Mouse (Mus musculus) right cerebral cortex, postnatal 10 days (tissue): ENCODE data around the gene Msi2.
A peak's percentile ranks its signal among the peaks of the same experiment; 100 is the strongest.

ENCODE experiments used
- DNase-seq, 2 experiments: peaks; one replicate each; pipeline ENCODE4 v3.0.0; 2021; ENCODE audit warnings: low spot score in 2 of 2

Msi2 gene

DNA sequence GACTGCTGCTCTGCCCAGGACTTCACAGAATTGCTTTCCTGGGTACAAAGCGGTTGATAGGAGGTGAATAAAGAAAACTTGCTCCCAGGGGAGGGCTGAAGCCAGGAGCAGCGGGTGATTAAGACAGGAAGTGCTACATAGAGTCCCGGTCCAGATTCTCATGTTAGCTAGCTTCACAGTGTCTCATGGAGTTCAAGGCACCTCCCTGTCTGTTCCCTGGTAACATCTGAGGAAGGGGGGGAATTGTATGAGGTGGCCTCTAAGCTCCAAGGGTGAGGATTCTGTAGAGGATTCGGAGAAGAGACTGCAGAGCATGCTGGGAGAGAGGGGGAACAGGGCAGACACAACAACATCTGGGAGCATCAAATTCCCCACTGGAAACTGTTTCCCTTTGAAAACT, 233.2 kb downstream of the Msi2 start:
- no peak for DNase-seq

- no peak for DNase-seq
Observed at GRCm38 (mm10) chr11:88484047-88484446, 234.3 kb downstream of the Msi2 start.

GRCm38 (mm10) chr11:88482636-88483035, 235.7 kb downstream of the Msi2 start:
- peak; percentile 63 to 73 for DNase-seq

GRCm38 (mm10) chr11:88482236-88482635, 236.1 kb downstream of the Msi2 start:
- DNase-seq: peak; percentile 38 to 51

DNA sequence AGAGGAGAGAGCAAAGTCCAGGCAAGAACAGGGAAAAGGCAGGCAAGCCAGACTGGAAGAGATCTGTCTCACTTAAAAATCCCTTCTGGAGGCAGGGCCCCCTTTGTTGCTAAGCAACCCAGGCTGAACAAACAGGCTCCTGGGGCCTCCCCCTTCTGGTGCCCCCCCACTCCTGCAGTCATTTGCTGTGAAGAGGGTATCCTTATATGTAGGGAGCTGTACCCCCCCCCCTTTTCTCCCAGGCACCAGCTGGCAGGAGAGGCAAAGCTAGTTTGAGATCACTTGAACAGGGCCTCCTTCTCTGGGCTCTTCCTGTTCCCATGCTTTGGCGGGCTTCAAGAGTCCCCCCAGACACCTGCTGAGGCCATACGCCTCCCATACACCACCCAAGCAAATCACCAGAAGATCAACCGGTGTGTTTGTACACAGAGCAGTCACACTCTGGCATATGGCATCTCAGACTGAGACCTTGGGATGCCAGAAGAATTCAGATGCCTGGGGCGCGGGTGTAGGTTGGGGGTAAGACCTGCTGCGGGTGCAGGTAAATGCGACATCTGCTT, 236.6 kb downstream of the Msi2 start:
- peak; percentile 80 to 87 for DNase-seq

- no peak for DNase-seq
Observed at GRCm38 (mm10) chr11:88481092-88481601, 237.2 kb downstream of the Msi2 start.

GRCm38 (mm10) chr11:88479498-88479897, 238.8 kb downstream of the Msi2 start:
- DNase-seq: no peak

GRCm38 (mm10) chr11:88474889-88475440, 243.3 kb downstream of the Msi2 start:
- DNase-seq: peak in 1 of 2 experiments; percentile 34

- no peak for DNase-seq
Observed at GRCm38 (mm10) chr11:88472731-88473130, 245.6 kb downstream of the Msi2 start.

DNA sequence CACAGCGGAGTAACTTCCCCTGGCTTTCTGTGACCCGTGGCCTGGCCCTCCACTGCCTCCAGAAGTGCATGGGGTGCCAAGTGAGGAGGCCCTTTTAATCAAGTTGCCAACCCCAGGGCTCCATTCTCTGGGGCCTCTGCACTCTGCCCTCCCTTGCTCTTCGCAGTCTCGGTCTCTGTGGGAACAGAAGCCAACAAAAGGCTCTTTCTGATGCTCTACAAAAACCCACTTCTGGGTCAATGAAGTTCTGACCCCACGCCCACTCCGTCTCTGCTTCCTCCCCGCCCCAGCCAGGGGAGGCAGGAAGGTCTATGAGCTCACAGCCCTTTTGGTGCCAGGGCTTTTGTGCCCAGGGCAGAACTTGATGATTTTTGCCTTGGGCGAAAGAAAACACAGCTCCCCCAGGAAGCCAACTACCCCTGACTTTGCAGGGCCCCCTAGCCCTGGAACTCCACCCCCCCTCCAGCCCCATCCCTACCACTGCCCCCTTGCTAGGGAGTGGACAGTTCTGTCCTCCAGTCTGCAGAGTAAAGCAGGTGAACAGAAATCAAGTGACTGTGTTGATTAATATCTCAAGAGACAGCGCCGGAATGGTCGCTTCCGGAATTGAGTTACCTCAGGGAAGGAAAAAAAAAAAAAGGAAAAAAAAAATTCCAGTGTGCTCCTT, 246.2 kb downstream of the Msi2 start:
- peak; percentile 62 to 68 for DNase-seq

GRCm38 (mm10) chr11:88470599-88470998, 247.7 kb downstream of the Msi2 start:
- no peak for DNase-seq

DNA sequence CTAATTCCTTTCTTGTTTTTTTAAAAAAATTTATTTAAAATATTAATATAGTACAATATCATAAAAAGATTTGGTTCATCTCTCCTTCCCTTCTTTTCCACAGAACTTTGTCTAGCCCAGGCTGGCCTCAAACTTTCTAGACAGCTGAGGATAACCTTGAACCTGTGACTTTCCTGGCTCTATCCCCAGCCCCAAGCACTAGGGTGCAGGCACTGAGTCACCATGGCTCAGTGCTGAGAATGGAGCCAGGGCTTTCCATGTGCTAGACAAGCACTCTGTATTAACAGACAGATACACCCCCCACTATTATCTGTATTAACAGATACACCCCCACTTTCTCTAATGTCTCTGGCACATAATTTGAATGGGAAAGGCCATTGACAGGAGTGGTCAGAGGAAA, 249.3 kb downstream of the Msi2 start:
- no peak for DNase-seq

- DNase-seq: peak; percentile 26 to 31
Observed at GRCm38 (mm10) chr11:88467498-88468245, 250.6 kb downstream of the Msi2 start.

GRCm38 (mm10) chr11:88463951-88464350, 254.4 kb downstream of the Msi2 start:
- DNase-seq: no peak

GRCm38 (mm10) chr11:88462789-88463188, 255.5 kb downstream of the Msi2 start:
- DNase-seq: no peak

GRCm38 (mm10) chr11:88461601-88462000, 256.7 kb downstream of the Msi2 start:
- no peak for DNase-seq

- no peak for DNase-seq
Observed at GRCm38 (mm10) chr11:88459946-88460736, 258.2 kb downstream of the Msi2 start.

- no peak for DNase-seq
Observed at GRCm38 (mm10) chr11:88457241-88457738, 261.0 kb downstream of the Msi2 start.

- DNase-seq: peak in 1 of 2 experiments; percentile 45
Observed at GRCm38 (mm10) chr11:88454867-88455806, 263.2 kb downstream of the Msi2 start.

DNA sequence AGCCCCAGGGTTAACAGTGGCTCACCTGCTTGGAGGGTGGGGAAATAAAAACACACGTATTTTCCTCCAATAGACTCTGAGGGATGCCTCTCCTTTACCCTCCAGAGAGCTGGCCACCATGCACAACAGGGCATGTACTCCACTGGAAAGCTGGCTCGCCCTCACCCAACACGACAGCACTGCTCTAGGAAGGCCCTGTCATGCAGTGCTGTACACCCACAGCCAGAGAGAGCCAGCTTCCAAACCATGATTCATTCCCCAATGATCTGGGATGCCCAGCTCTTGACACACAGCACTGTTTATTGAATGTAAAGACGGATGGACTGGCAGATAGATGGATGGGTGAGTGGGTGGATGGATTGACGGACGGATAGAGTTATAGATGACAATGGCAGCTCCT, 269.1 kb downstream of the Msi2 start:
- no peak for DNase-seq
